Mouse (Mus musculus) kidney, embryonic 14.5 days (tissue): Measurements from ENCODE around the gene Zfp362. TPM values are rescaled to one million over a fixed set of nuclear protein-coding genes. Genes with fewer than 3 reads are reported as not detected.
A peak's percentile ranks its signal among the peaks of the same experiment; 100 is the strongest.

Experiments
- ATAC-seq: fragments of 200-750 bp; cut with Nextera tagmentation; 2 replicates; pipeline ENCODE4 v1.8.0; 2017; ENCODE audit warnings: moderate number of reproducible peaks, mild to moderate bottlenecking, moderate TSS enrichment, moderate library complexity; ENCODE audit not compliant: low FRiP score, low TSS enrichment
- H3K27ac ChIP-seq: fragments of 300-500 bp; sonication (generic); 2 replicates; pipeline ENCODE4 v1.5.1; 2014; ENCODE audit warnings: low read depth, mild to moderate bottlenecking, low read length, moderate library complexity, mixed read lengths
- H3K27me3 ChIP-seq: fragments of 300-500 bp; sonication (generic); 2 replicates; pipeline ENCODE4 v1.6.1; 2014; ENCODE audit warnings: mild to moderate bottlenecking, low read length; ENCODE audit not compliant: control insufficient read depth, insufficient read depth
- H3K36me3 ChIP-seq: fragments of 300-500 bp; sonication (generic); 2 replicates; pipeline ENCODE4 v1.6.1; 2014; ENCODE audit warnings: low read length, mixed read lengths; ENCODE audit not compliant: control insufficient read depth, insufficient read depth
- H3K4me1 ChIP-seq: fragments of 300-500 bp; sonication (generic); 2 replicates; pipeline ENCODE4 v1.6.1; 2014; ENCODE audit warnings: low read length, mixed read lengths; ENCODE audit not compliant: control insufficient read depth, insufficient read depth
- H3K4me2 ChIP-seq: fragments of 300-500 bp; sonication (generic); replicated peaks from 2 replicates; pipeline ENCODE4 v1.6.1; 2014; ENCODE audit warnings: low read depth, mild to moderate bottlenecking, low read length
- H3K4me3 ChIP-seq: fragments of 300-500 bp; sonication (generic); 2 replicates; pipeline ENCODE4 v1.5.1; 2014; ENCODE audit warnings: mild to moderate bottlenecking, low read length
- H3K9ac ChIP-seq: fragments of 300-500 bp; sonication (generic); 2 replicates; pipeline ENCODE4 v1.6.1; 2014; ENCODE audit warnings: low read depth, mild to moderate bottlenecking, low read length, moderate library complexity
- H3K9me3 ChIP-seq: fragments of 300-500 bp; sonication (generic); 2 replicates; pipeline ENCODE4 v1.6.1; 2016; ENCODE audit warnings: low read length; ENCODE audit not compliant: control insufficient read depth
- WGBS: fragments of 180-500 bp; shearing (Covaris S2); extraction: QIAGEN DNeasy Blood & Tissue Kit; methylation state at CpG from one replicate; pipeline ENCODE4 v1.1.7; 2014; 5-methylcytosine and 5-hydroxymethylcytosine counted together
- polyA plus RNA-seq: library from polyadenylated mRNA; unstranded; fragments of >200 nt; fragmentation: Nextera tagmentation; extraction: Ambion mirVana; gene quantifications from 2 replicates; pipeline ENCODE4 v1.2.1, GENCODE M21; 2014

Gene Zfp362
- polyA plus RNA-seq, 1 experiment from 2014 or later = 37.8 TPM

DNA sequence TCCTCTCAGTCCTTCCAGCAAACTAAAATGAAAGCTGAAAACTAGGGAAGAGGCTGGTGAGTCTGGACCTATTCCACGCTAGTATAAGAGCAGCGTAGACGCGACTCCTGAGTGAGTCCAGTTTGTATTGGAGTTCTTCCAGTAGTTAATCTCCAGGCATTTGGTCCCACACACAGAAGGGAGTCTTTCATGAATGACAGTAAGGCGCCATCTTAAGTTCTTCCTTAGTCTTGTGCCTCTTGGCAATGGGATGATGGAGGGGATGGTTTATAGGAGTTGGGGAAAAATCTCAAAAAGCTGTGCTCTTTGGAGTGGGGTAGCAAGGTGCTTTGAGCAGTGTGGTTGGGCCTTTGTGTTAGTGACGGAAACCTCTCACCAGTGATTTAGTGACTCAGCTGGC, 75.6 kb downstream of the Zfp362 start:
- ATAC-seq = no peak

DNA sequence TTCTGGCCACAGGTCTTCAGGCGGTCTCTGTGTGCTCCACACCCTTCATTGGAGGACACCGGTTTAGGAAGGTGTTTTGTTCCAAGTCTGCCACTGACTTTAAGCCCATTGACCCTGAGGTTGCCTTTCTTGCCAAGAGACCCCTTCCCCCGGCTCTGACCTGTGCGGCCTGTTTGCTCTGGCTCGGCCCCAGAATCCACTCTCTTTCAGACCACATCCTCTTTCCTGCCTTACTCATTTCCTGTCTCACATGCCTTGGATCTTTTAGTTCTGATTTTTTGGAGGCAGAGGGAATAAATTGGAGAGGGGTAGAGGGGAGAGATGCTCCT, 76.2 kb downstream of the Zfp362 start:
- peak overlapping the region; percentile 99 for H3K9ac ChIP-seq
- H3K4me3 ChIP-seq = peak overlapping the region; percentile 98
- H3K36me3 ChIP-seq = peaks cover 5% of the 10 kb centered on the region; the same call in 1 of the 2 replicates
- no peak for ATAC-seq
- WGBS = 9% methylated on average over 5 of the region's 5 CpGs
- H3K9me3 ChIP-seq = no peaks in the 10 kb centered on the region
- peak overlapping the region; percentile 31; the same call in 1 of the 2 replicates for H3K27ac ChIP-seq
- peaks cover 54% of the 10 kb centered on the region for H3K4me1 ChIP-seq
- H3K27me3 ChIP-seq = no peaks in the 10 kb centered on the region
- peak overlapping the region; percentile 80 for H3K4me2 ChIP-seq

More for the DNA sequence above, 75.6 kb downstream of the Zfp362 start:
- Histone ChIP-seq H3K4me2 (peak overlapping the region; percentile 80), H3K9ac (no peak overlapping the region), H3K36me3 (peaks cover 10% of the 10 kb centered on the region; the same call in 1 of the 2 replicates), H3K9me3 (no peaks in the 10 kb centered on the region), H3K27ac (no peak overlapping the region), H3K4me3 (peak overlapping the region; percentile 98), H3K4me1 (peaks cover 60% of the 10 kb centered on the region), H3K27me3 (no peaks in the 10 kb centered on the region)
- 61% methylated on average over 6 of the region's 6 CpGs for WGBS

DNA sequence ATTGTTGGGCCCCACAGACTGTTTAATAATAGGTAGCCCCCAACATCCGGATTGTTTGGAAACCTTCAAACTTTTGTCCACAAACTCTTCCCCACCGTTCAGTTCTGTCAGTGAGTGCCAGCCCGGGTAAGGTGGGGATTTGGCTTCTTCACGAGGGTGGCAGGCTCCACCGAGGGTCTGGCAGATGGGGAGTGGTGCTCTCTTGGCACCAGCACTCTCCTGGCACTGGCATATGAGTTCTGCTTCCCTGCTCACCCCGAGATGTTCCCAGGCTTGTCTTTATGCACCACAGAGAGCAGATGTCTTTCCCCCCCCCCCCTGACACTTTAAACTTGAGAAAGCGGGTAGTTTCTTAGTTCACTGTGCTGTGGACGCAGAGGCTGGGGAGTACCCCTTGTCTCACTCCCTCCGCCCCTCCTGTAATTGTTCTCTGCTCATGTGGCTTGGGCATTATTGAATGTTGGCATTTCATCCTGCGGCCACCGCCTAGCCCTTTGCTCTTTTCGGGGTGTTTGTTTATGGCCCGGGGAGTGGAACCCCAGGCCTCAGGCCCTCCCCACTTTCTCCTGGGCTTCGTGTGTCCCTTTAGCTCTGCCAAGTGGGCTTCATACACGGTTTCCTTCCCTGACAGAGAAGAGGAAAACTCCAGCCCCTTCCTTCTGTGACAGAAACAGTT, 76.7 kb downstream of the Zfp362 start:
- WGBS = 8% methylated on average over 15 of the region's 15 CpGs
- Histone ChIP-seq H3K36me3 (peaks cover 5% of the 10 kb centered on the region; the same call in 1 of the 2 replicates), H3K4me2 (peak overlapping the region; percentile 80), H3K27me3 (no peaks in the 10 kb centered on the region), H3K4me3 (peak overlapping the region; percentile 98), H3K9me3 (no peaks in the 10 kb centered on the region), H3K9ac (peak overlapping the region; percentile 99), H3K4me1 (peaks cover 49% of the 10 kb centered on the region), H3K27ac (peak overlapping the region; percentile 85; the same call in 1 of the 2 replicates)
- no peak for ATAC-seq

DNA sequence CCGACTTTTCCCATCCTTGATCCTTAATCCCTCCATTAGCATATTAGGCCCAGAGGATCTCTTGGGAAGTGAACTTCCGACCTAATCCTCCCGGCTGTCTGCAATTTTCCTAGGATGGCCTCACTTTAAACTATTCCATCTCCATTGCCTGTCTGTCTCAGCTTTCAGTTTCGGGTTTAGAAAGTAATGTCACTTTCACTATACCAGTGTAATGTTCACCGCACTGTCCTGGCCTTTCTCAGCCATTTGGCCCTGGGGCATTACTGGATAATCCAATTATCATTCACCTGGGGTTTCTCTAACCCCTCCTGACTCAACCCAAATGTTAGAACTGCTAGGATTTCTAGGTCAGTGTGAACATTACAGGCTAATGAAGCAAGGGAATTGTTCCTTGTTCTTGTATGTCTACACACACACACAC, 77.4 kb downstream of the Zfp362 start:
- Histone ChIP-seq H3K27me3 (no peaks in the 10 kb centered on the region), H3K4me2 (peak overlapping the region; percentile 80), H3K27ac (peak overlapping the region; percentile 85; the same call in 1 of the 2 replicates), H3K9me3 (no peaks in the 10 kb centered on the region), H3K36me3 (peaks cover 5% of the 10 kb centered on the region; the same call in 1 of the 2 replicates), H3K4me1 (peaks cover 44% of the 10 kb centered on the region), H3K4me3 (peak overlapping the region; percentile 98), H3K9ac (peak overlapping the region; percentile 99)
- no peak for ATAC-seq
- 0% methylated on average over 5 of the region's 5 CpGs for WGBS

DNA sequence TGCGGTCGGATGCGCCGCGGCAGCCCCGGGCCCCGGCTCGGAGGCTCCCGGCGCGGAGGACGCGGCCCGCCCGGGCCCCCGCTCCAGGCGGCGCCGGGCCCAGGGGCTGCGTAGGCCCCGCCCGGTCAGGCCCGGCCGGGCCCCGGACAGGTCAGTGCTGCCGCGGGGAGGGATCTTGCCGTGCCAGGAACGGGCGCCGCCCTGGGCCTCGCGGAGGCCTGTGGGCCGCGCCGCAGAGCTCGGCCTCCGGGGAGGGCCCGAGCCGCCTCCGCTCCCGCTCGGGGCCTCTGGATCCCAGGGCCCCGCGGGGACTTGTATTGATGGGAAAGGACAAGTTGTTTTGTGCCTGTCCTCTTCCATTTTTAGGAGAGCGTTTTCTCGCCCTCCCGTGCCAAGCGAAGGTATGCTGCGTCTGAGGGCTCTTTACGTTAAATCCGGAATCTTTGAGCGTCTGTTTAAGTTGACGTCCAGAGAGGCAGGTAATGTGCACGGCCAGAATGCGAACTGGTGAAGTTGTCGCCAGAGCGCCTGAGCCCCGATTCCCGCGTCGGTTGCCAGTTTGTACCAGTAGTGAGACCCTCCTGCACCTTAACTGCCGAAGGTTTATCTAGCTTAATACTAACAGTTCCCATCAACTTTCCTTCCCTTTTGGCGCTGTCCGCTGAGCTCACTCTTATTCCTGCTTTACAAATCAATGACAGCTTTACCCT, 78.0 kb downstream of the Zfp362 start:
- peak overlapping the region; percentile 98 for H3K4me3 ChIP-seq
- H3K27ac ChIP-seq = peak overlapping the region; percentile 85
- H3K4me1 ChIP-seq = peaks cover 39% of the 10 kb centered on the region
- H3K4me2 ChIP-seq = peak overlapping the region; percentile 80
- no peaks in the 10 kb centered on the region for H3K9me3 ChIP-seq
- peak; percentile 81 for ATAC-seq
- 0% methylated on average over 58 of the region's 65 CpGs for WGBS
- H3K27me3 ChIP-seq = no peaks in the 10 kb centered on the region
- H3K9ac ChIP-seq = peak overlapping the region; percentile 99
- peaks cover 5% of the 10 kb centered on the region; the same call in 1 of the 2 replicates for H3K36me3 ChIP-seq

DNA sequence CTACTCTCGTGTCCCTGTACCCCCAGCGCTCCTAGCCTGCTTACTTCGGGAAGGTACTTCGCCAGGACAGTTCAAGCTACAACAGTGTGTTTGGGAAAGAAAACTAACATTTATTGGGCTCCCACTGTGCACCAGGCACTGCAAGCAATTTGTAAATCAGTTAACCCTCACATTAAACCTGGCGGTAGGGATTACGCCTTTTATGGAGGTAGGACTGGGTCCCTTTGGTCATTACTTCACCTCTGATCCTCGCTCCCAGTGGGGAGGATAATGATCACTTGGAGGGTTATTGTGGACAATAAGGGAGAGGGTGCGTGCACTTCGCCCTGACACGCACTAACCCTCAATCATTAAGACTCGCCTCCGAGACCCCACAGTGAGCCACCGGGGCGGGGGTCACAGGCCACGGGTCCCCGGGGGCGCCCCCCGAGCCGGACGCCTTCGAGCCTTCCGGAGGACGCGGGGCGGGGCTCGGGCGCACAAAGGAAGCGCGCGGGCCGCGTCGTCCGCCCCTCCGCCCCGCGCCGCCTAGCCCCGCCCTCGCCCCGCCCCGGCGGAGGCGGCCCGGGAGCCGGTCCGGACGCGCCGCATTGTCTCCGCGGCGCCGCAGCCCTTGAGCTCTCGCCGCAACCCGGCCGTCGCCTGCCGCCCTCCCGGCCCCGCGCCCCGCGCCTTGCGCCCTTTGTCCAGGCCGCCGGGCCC, 78.7 kb downstream of the Zfp362 start:
- H3K9ac ChIP-seq = peak overlapping the region; percentile 99
- H3K4me2 ChIP-seq = peak overlapping the region; percentile 80
- ATAC-seq = peak; percentile 92
- no peaks in the 10 kb centered on the region for H3K9me3 ChIP-seq
- no peaks in the 10 kb centered on the region for H3K27me3 ChIP-seq
- H3K36me3 ChIP-seq = peaks cover 5% of the 10 kb centered on the region; the same call in 1 of the 2 replicates
- 3% methylated on average over 43 of the region's 68 CpGs for WGBS
- peak overlapping the region; percentile 98 for H3K4me3 ChIP-seq
- H3K4me1 ChIP-seq = peaks cover 37% of the 10 kb centered on the region
- peak overlapping the region; percentile 85 for H3K27ac ChIP-seq

DNA sequence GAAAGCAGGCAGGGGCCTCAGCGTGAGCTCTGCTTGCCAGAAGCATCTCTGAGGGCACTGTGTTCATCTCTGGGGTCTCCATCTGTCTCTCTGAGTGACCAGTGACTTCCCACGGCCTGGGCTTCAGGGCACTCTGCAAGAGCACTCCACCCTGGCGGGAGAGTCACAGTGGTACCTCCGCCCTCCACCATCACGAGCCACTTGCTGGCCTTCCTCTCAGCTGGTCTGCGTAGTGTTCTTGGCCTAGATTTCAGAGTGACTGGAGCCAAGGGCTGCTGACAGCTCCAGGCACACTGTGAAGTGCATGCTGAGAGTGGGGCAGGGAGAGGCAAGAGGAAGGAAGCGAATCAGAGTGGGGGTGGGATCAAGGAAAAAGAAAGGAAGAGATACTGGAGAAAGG, 81.8 kb downstream of the Zfp362 start:
- H3K36me3 ChIP-seq = no peaks in the 10 kb centered on the region
- H3K4me2 ChIP-seq = no peak overlapping the region
- no peaks in the 10 kb centered on the region for H3K9me3 ChIP-seq
- no peak overlapping the region for H3K27ac ChIP-seq
- no peaks in the 10 kb centered on the region for H3K27me3 ChIP-seq
- H3K4me3 ChIP-seq = no peak overlapping the region
- H3K4me1 ChIP-seq = peaks cover 27% of the 10 kb centered on the region
- 84% methylated on average over 6 of the region's 7 CpGs for WGBS
- ATAC-seq = no peak
- H3K9ac ChIP-seq = no peak overlapping the region

DNA sequence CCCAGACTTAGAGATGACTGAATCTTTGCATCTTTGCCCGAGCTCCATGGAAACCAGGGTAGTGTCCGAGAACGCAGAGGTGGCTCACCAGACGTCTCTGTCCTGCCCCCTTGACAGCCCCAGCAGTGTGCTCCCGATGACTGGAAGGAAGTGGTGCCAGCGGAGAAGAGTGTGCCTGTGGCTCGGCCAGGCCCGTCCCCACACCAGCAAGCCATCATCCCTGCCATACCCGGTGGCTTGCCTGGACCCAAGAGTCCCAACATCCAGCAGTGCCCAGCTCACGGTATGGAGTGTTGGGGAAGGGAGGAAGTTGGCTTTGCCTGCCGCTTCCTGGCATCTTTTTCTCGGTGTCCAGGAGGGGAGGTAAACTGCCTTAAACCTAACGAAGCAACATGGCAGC, 82.4 kb downstream of the Zfp362 start:
- no peaks in the 10 kb centered on the region for H3K36me3 ChIP-seq
- no peaks in the 10 kb centered on the region for H3K9me3 ChIP-seq
- H3K27ac ChIP-seq = no peak overlapping the region
- H3K4me1 ChIP-seq = peaks cover 22% of the 10 kb centered on the region
- no peak overlapping the region for H3K9ac ChIP-seq
- 85% methylated on average over 13 of the region's 13 CpGs for WGBS
- H3K4me2 ChIP-seq = no peak overlapping the region
- H3K4me3 ChIP-seq = no peak overlapping the region
- H3K27me3 ChIP-seq = no peaks in the 10 kb centered on the region
- no peak for ATAC-seq
